Mouse (Mus musculus) embryonic facial prominence, embryonic 15.5 days (tissue): ENCODE results near the gene Uqcrfs1. TPM values are rescaled to one million over a fixed set of nuclear protein-coding genes. Genes with fewer than 3 reads are reported as not detected.

Experiments used
- ATAC-seq: fragments of 200-750 bp; cut with Nextera tagmentation; 2 replicates; pipeline ENCODE4 v1.8.0; 2017; ENCODE audit warnings: low read depth, moderate TSS enrichment; ENCODE audit not compliant: insufficient number of reproducible peaks, low FRiP score, low TSS enrichment
- H3K27ac ChIP-seq: fragments of 300-500 bp; sonication (generic); replicated peaks from 2 replicates; pipeline ENCODE4 v1.5.1; 2015; ENCODE audit warnings: mild to moderate bottlenecking, inconsistent platforms
- H3K27me3 ChIP-seq: fragments of 300-500 bp; sonication (generic); 2 replicates; pipeline ENCODE4 v1.6.1; 2015; ENCODE audit warnings: inconsistent platforms
- H3K36me3 ChIP-seq: fragments of 300-500 bp; sonication (generic); 2 replicates; pipeline ENCODE4 v1.6.1; 2015; ENCODE audit warnings: mild to moderate bottlenecking, inconsistent platforms
- H3K4me1 ChIP-seq: fragments of 300-500 bp; sonication (generic); 2 replicates; pipeline ENCODE4 v1.6.1; 2015; ENCODE audit warnings: inconsistent platforms
- H3K4me2 ChIP-seq: fragments of 300-500 bp; sonication (generic); replicated peaks from 2 replicates; pipeline ENCODE4 v1.6.1; 2015; ENCODE audit warnings: mild to moderate bottlenecking, inconsistent platforms
- H3K4me3 ChIP-seq: fragments of 300-500 bp; sonication (generic); replicated peaks from 2 replicates; pipeline ENCODE4 v1.5.1; 2015; ENCODE audit warnings: mild to moderate bottlenecking, inconsistent platforms
- H3K9ac ChIP-seq: fragments of 300-500 bp; sonication (generic); 2 replicates; pipeline ENCODE4 v1.6.1; 2015; ENCODE audit warnings: inconsistent platforms
- H3K9me3 ChIP-seq: fragments of 300-500 bp; sonication (generic); replicated peaks from 2 replicates; pipeline ENCODE4 v1.6.1; 2016; ENCODE audit warnings: inconsistent platforms
- WGBS: fragments of 180-500 bp; shearing (Covaris S2); methylation state at CpG from one replicate; pipeline ENCODE4 v1.1.7; 2015; 5-methylcytosine and 5-hydroxymethylcytosine counted together
- polyA plus RNA-seq: library from polyadenylated mRNA; unstranded; fragments of >200 nt; fragmentation: Nextera tagmentation; extraction: Ambion mirVana; gene quantifications from 2 replicates; pipeline ENCODE4 v1.2.1, GENCODE M21; 2015

Uqcrfs1 gene
- polyA plus RNA-seq: 188 and 191 TPM in 2 replicates

GRCm38 (mm10) chr13:30544856-30545604 is at the start of gene Uqcrfs1:
Gene Uqcrfs1 (minus strand): TSS chr13:30545362.
- H3K4me1 ChIP-seq: peaks cover 11% of the 10 kb centered on the region
- ATAC-seq: peak; percentile 98
- H3K9ac ChIP-seq: peak within 1 kb of the TSS; percentile 85
- WGBS: under 1% methylated on average over 82 of the region's 82 CpGs
- no peaks in the 10 kb centered on the region for H3K9me3 ChIP-seq
- H3K4me2 ChIP-seq: peak within 1 kb of the TSS; percentile 64
- H3K27ac ChIP-seq: peak within 1 kb of the TSS; percentile 49
- peaks cover 8% of the 10 kb centered on the region for H3K36me3 ChIP-seq
- H3K27me3 ChIP-seq: no peaks in the 10 kb centered on the region
- H3K4me3 ChIP-seq: peak within 1 kb of the TSS; percentile 71

- Histone ChIP-seq H3K27me3 (no peaks in the 10 kb centered on the region), H3K4me2 (no peak overlapping the region), H3K27ac (no peak overlapping the region), H3K36me3 (no peaks in the 10 kb centered on the region), H3K9me3 (no peaks in the 10 kb centered on the region), H3K4me3 (no peak overlapping the region), H3K4me1 (no peaks in the 10 kb centered on the region), H3K9ac (no peak overlapping the region)
- WGBS: 90% methylated on average over 3 of the region's 3 CpGs
- no peak for ATAC-seq
Observed at GRCm38 (mm10) chr13:30585786-30586185, 40.6 kb upstream of the Uqcrfs1 start.

- no peak for ATAC-seq
- Histone ChIP-seq H3K4me1 (no peaks in the 10 kb centered on the region), H3K27me3 (no peaks in the 10 kb centered on the region), H3K36me3 (no peaks in the 10 kb centered on the region), H3K4me2 (no peak overlapping the region), H3K9ac (no peak overlapping the region), H3K27ac (no peak overlapping the region), H3K9me3 (no peaks in the 10 kb centered on the region), H3K4me3 (no peak overlapping the region)
- WGBS: 55% methylated on average over 2 of the region's 2 CpGs
Observed at GRCm38 (mm10) chr13:30582541-30582940, 37.4 kb upstream of the Uqcrfs1 start.

GRCm38 (mm10) chr13:30578806-30579205 is 33.6 kb upstream of the Uqcrfs1 start:
- Histone ChIP-seq H3K27ac (no peak overlapping the region), H3K27me3 (no peaks in the 10 kb centered on the region), H3K9me3 (no peaks in the 10 kb centered on the region), H3K4me2 (no peak overlapping the region), H3K9ac (no peak overlapping the region), H3K4me3 (no peak overlapping the region), H3K4me1 (no peaks in the 10 kb centered on the region), H3K36me3 (no peaks in the 10 kb centered on the region)
- no peak for ATAC-seq
- 68% methylated on average over 2 of the region's 2 CpGs for WGBS

GRCm38 (mm10) chr13:30576819-30577218 is 31.7 kb upstream of the Uqcrfs1 start:
- no peak overlapping the region for H3K9ac ChIP-seq
- H3K4me2 ChIP-seq: no peak overlapping the region
- no peak for ATAC-seq
- H3K4me1 ChIP-seq: no peaks in the 10 kb centered on the region
- no peak overlapping the region for H3K4me3 ChIP-seq
- no peaks in the 10 kb centered on the region for H3K27me3 ChIP-seq
- H3K36me3 ChIP-seq: no peaks in the 10 kb centered on the region
- WGBS: 66% methylated on average over 2 of the region's 2 CpGs
- no peak overlapping the region for H3K27ac ChIP-seq
- H3K9me3 ChIP-seq: no peaks in the 10 kb centered on the region

- no peak overlapping the region for H3K4me3 ChIP-seq
- no peaks in the 10 kb centered on the region for H3K27me3 ChIP-seq
- H3K4me1 ChIP-seq: no peaks in the 10 kb centered on the region
- no peak overlapping the region for H3K27ac ChIP-seq
- no peak overlapping the region for H3K9ac ChIP-seq
- H3K36me3 ChIP-seq: no peaks in the 10 kb centered on the region
- WGBS: 69% methylated on average over 4 of the region's 4 CpGs
- H3K9me3 ChIP-seq: no peaks in the 10 kb centered on the region
- ATAC-seq: no peak
- H3K4me2 ChIP-seq: no peak overlapping the region
Observed at GRCm38 (mm10) chr13:30572971-30573370, 27.8 kb upstream of the Uqcrfs1 start.

GRCm38 (mm10) chr13:30570182-30570581 is 25.0 kb upstream of the Uqcrfs1 start:
- H3K9me3 ChIP-seq: no peaks in the 10 kb centered on the region
- H3K4me3 ChIP-seq: no peak overlapping the region
- 69% methylated on average over 1 of the region's 1 CpGs for WGBS
- no peaks in the 10 kb centered on the region for H3K4me1 ChIP-seq
- H3K9ac ChIP-seq: no peak overlapping the region
- H3K36me3 ChIP-seq: no peaks in the 10 kb centered on the region
- no peak overlapping the region for H3K27ac ChIP-seq
- H3K4me2 ChIP-seq: no peak overlapping the region
- H3K27me3 ChIP-seq: no peaks in the 10 kb centered on the region
- no peak for ATAC-seq

- Histone ChIP-seq H3K36me3 (no peaks in the 10 kb centered on the region), H3K9ac (no peak overlapping the region), H3K4me1 (no peaks in the 10 kb centered on the region), H3K4me3 (no peak overlapping the region), H3K4me2 (no peak overlapping the region), H3K27ac (no peak overlapping the region), H3K9me3 (no peaks in the 10 kb centered on the region), H3K27me3 (no peaks in the 10 kb centered on the region)
- WGBS: 88% methylated on average over 7 of the region's 7 CpGs
- ATAC-seq: no peak
Observed at GRCm38 (mm10) chr13:30567571-30567970, 22.4 kb upstream of the Uqcrfs1 start.

- Histone ChIP-seq H3K9me3 (no peaks in the 10 kb centered on the region), H3K36me3 (no peaks in the 10 kb centered on the region), H3K9ac (no peak overlapping the region), H3K27ac (no peak overlapping the region), H3K27me3 (no peaks in the 10 kb centered on the region), H3K4me2 (no peak overlapping the region), H3K4me3 (no peak overlapping the region), H3K4me1 (no peaks in the 10 kb centered on the region)
- 55% methylated on average over 8 of the region's 8 CpGs for WGBS
- ATAC-seq: no peak
Observed at GRCm38 (mm10) chr13:30566767-30567166, 21.6 kb upstream of the Uqcrfs1 start.

GRCm38 (mm10) chr13:30560603-30561002 is 15.4 kb upstream of the Uqcrfs1 start:
- ATAC-seq: no peak
- H3K27me3 ChIP-seq: no peaks in the 10 kb centered on the region
- H3K27ac ChIP-seq: no peak overlapping the region
- no peak overlapping the region for H3K4me3 ChIP-seq
- no peak overlapping the region for H3K4me2 ChIP-seq
- no peaks in the 10 kb centered on the region for H3K9me3 ChIP-seq
- no peak overlapping the region for H3K9ac ChIP-seq
- 54% methylated on average over 1 of the region's 1 CpGs for WGBS
- H3K36me3 ChIP-seq: no peaks in the 10 kb centered on the region
- no peaks in the 10 kb centered on the region for H3K4me1 ChIP-seq

- Histone ChIP-seq H3K4me1 (no peaks in the 10 kb centered on the region), H3K9ac (no peak overlapping the region), H3K4me3 (no peak overlapping the region), H3K4me2 (no peak overlapping the region), H3K9me3 (no peaks in the 10 kb centered on the region), H3K27me3 (no peaks in the 10 kb centered on the region), H3K36me3 (no peaks in the 10 kb centered on the region), H3K27ac (no peak overlapping the region)
- WGBS: 84% methylated on average over 5 of the region's 5 CpGs
- ATAC-seq: no peak
Observed at GRCm38 (mm10) chr13:30560052-30560451, 14.9 kb upstream of the Uqcrfs1 start.

GRCm38 (mm10) chr13:30557751-30558150 is 12.6 kb upstream of the Uqcrfs1 start:
- WGBS: 71% methylated on average over 2 of the region's 2 CpGs
- no peak overlapping the region for H3K4me3 ChIP-seq
- no peak overlapping the region for H3K4me2 ChIP-seq
- H3K9me3 ChIP-seq: no peaks in the 10 kb centered on the region
- no peak overlapping the region for H3K9ac ChIP-seq
- ATAC-seq: no peak
- no peaks in the 10 kb centered on the region for H3K36me3 ChIP-seq
- no peak overlapping the region for H3K27ac ChIP-seq
- no peaks in the 10 kb centered on the region for H3K4me1 ChIP-seq
- H3K27me3 ChIP-seq: no peaks in the 10 kb centered on the region
